Mouse (Mus musculus) frontal cortex, adult (tissue): ENCODE data around the gene Tceanc2.

Experiments used
- ATAC-seq: cut with Nextera tagmentation; 2 replicates; pipeline ENCODE4 v1.9.2; 2017; ENCODE audit warnings: mild to moderate bottlenecking, moderate library complexity, mixed read lengths; ENCODE audit not compliant: low TSS enrichment

Tceanc2 gene

GRCm38 (mm10) chr4:107178182-107178829 is 610 bp downstream of the Tceanc2 start, which contains the start of gene Tmem59:
TSS of gene Tmem59 (plus strand) at chr4:107178399.
- ATAC-seq, result peak; percentile 93

GRCm38 (mm10) chr4:107177506-107177905 is 1.4 kb downstream of the Tceanc2 start:
- no peak for ATAC-seq

- ATAC-seq, result no peak
Observed at GRCm38 (mm10) chr4:107167798-107168197, 11.1 kb downstream of the Tceanc2 start.

GRCm38 (mm10) chr4:107166700-107167099 is 12.2 kb downstream of the Tceanc2 start:
- ATAC-seq, result no peak

- ATAC-seq, result peak; percentile 71
Observed at GRCm38 (mm10) chr4:107163756-107164587, 14.9 kb downstream of the Tceanc2 start.

- ATAC-seq, result peak; percentile 91
Observed at GRCm38 (mm10) chr4:107163341-107163740, 15.6 kb downstream of the Tceanc2 start.

GRCm38 (mm10) chr4:107160181-107160580 is 18.7 kb downstream of the Tceanc2 start:
- no peak for ATAC-seq

- ATAC-seq, result 0 out of 2 replicates have a peak, but pooled peaks have one; percentile 5
Observed at GRCm38 (mm10) chr4:107159166-107159773, 19.6 kb downstream of the Tceanc2 start.

GRCm38 (mm10) chr4:107156983-107157401 is 21.9 kb downstream of the Tceanc2 start:
- no peak for ATAC-seq

- no peak for ATAC-seq
Observed at GRCm38 (mm10) chr4:107152571-107152970, 26.3 kb downstream of the Tceanc2 start.

GRCm38 (mm10) chr4:107150991-107151390 is 27.9 kb downstream of the Tceanc2 start:
- peak; percentile 92 for ATAC-seq

- no peak for ATAC-seq
Observed at GRCm38 (mm10) chr4:107143511-107143910, 35.4 kb downstream of the Tceanc2 start.

GRCm38 (mm10) chr4:107139836-107140631 is 38.9 kb downstream of the Tceanc2 start:
- ATAC-seq, result no peak

GRCm38 (mm10) chr4:107138948-107139835 is 39.7 kb downstream of the Tceanc2 start:
- ATAC-seq, result no peak

- no peak for ATAC-seq
Observed at GRCm38 (mm10) chr4:107136531-107136930, 42.4 kb downstream of the Tceanc2 start.

GRCm38 (mm10) chr4:107135663-107136062 is 43.3 kb downstream of the Tceanc2 start:
- no peak for ATAC-seq

- ATAC-seq, result no peak
Observed at GRCm38 (mm10) chr4:107134891-107135290, 44.0 kb downstream of the Tceanc2 start.

- no peak for ATAC-seq
Observed at GRCm38 (mm10) chr4:107130534-107130933, 48.4 kb downstream of the Tceanc2 start.

GRCm38 (mm10) chr4:107129373-107129772 is 49.5 kb downstream of the Tceanc2 start:
- no peak for ATAC-seq

- no peak for ATAC-seq
Observed at GRCm38 (mm10) chr4:107127901-107128669, 50.8 kb downstream of the Tceanc2 start.
